Mouse (Mus musculus) E14TG2a.4 (cell line): ENCODE measurements around the gene Prdm1.

ENCODE experiments used
- H3K27me3 ChIP-seq: 2 replicates; pipeline ENCODE4 v1.6.1; 2014; ENCODE audit warnings: low read length, control low read depth; ENCODE audit not compliant: insufficient read depth
- H3K36me3 ChIP-seq: 2 replicates; pipeline ENCODE4 v1.6.1; 2014; ENCODE audit warnings: low read length, control low read depth; ENCODE audit not compliant: insufficient read depth
- H3K4me1 ChIP-seq: replicated peaks from 2 replicates; pipeline ENCODE4 v1.6.1; 2014; ENCODE audit warnings: low read depth, low read length, control low read depth
- H3K4me3 ChIP-seq: replicated peaks from 2 replicates; pipeline ENCODE4 v1.5.1; 2014; ENCODE audit warnings: mild to moderate bottlenecking, low read length
- H3K9me3 ChIP-seq: 2 replicates; pipeline ENCODE4 v1.6.1; 2014; ENCODE audit warnings: low read length, control low read depth
- CTCF ChIP-seq: conservative IDR thresholded peaks from 2 replicates; pipeline ENCODE4 v1.5.1; 2014; ENCODE audit warnings: low read length
- NANOG ChIP-seq: IDR thresholded peaks from 2 replicates; pipeline ENCODE4 v1.6.1; 2014; ENCODE audit warnings: borderline replicate concordance, low read length, mixed read lengths
- POU5F1 ChIP-seq: IDR thresholded peaks from 2 replicates; pipeline ENCODE4 v1.6.1; 2014; ENCODE audit warnings: low read length, borderline replicate concordance

Prdm1 gene

DNA sequence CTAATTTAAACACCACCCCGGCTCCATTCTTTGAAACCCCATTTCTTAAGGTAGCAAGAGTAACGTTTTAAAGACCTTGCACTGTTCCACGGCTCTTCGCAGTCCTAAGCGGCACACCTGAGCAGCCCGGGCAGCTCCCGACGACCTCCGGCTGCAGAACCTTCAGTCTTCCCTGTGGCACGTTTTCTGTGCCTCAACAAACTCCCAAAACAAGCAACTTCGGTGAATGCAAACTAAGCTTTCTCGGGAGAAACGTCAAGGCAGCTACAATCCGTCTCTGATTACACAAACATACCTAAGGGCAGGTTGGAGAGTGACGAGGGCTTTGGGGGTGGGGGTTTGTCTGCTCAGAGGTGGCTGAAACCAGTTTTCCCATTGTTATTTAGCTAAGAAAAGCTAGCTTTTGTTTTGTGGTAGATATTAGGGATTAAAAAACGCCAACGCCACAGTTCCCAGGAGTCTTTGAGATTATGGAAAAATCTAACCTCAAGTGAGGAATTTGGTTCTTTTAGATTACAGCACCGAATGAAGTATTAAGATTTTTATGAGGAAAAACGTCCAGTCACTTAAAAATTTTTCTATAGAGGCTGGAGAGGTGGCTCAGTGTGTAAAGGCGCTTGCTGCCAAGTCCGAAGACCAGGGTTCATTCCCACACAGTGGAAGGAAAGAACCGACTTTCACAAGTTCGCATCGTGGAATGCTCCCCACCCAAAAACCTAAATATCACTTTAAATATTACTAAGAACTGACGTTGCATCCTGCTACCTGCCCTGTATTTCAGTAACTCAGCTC is at the start of gene Prdm1:
Gene Prdm1, minus strand, starts transcription at position 211 of the 792 bp plus-strand sequence.
- peaks cover 42% of the 10 kb centered on the region for H3K27me3 ChIP-seq
- H3K4me1 ChIP-seq: peaks cover 39% of the 10 kb centered on the region
- H3K36me3 ChIP-seq: no peaks in the 10 kb centered on the region
- no peak for TF ChIP-seq NANOG
- no peak for TF ChIP-seq POU5F1
- TF ChIP-seq CTCF: no peak
- H3K4me3 ChIP-seq: peak within 1 kb of the TSS; percentile 82
- no peaks in the 10 kb centered on the region for H3K9me3 ChIP-seq

DNA sequence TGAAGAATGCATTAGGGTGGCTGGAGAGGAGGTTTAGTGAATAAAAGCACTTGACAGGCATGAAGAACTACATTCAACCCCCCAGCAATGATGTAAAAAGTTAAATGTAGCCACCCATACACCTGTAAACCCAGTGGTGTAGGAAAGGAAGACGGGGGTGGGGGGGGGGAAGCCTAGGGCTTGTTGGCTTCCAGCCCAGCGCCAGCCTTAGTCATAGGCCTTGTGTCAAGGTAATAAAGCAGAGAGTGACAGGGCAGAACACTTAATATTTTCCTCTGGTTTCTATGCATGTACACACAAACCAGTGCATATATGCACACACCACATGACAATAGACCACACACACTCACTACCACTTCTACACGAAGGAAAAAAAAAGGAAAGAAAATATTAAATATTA is 37.7 kb upstream of the Prdm1 start:
- H3K36me3 ChIP-seq: no peaks in the 10 kb centered on the region
- H3K27me3 ChIP-seq: no peaks in the 10 kb centered on the region
- no peak overlapping the region for H3K4me3 ChIP-seq
- H3K4me1 ChIP-seq: no peaks in the 10 kb centered on the region
- H3K9me3 ChIP-seq: no peaks in the 10 kb centered on the region
- no peak for TF ChIP-seq CTCF
- TF ChIP-seq POU5F1: no peak
- TF ChIP-seq NANOG: no peak

DNA sequence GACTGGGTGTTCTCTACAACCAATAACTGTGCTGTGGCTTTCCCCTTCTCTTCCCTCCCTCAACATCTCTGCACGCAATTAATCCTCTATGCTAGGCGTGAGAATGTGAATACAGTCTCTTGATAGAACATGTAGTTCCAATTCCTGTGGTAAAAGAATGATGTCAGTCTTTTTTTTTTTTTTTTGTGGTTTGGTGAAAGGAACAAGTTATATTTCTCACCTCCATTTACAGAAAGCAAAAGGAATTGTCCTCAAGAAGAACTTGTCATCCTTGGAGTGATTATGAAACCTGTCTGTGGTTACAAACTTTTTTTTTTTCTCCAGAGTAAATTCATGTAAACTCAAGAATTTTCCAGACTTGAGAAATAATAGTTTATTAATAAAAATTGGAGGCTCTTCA is 36.8 kb upstream of the Prdm1 start:
- Histone ChIP-seq H3K4me3 (no peak overlapping the region), H3K9me3 (no peaks in the 10 kb centered on the region), H3K36me3 (no peaks in the 10 kb centered on the region), H3K27me3 (no peaks in the 10 kb centered on the region), H3K4me1 (no peaks in the 10 kb centered on the region)
- TF ChIP-seq CTCF (no peak), NANOG (no peak), POU5F1 (no peak)

DNA sequence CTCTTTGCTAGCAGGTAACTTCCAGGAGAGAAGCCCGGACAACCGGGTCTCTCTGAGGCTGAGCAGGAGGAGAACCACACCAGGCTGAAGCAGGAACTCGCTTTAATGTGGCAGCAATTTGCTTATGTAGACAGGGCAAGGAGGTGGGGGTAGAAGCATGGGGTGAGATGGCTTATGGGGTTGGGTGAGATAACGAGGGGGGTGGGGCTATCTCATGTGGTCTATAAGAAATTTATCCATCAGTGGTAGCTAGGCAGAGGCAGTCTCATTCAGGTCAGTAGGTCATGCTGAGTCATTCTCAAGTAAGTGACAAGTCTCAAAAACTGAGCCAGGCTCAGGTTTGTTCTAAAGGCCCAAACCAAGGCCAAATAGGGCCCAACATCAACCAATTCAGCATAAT is 28.5 kb upstream of the Prdm1 start:
- no peaks in the 10 kb centered on the region for H3K36me3 ChIP-seq
- H3K9me3 ChIP-seq: no peaks in the 10 kb centered on the region
- TF ChIP-seq NANOG (no peak), POU5F1 (no peak), CTCF (no peak)
- H3K4me3 ChIP-seq: no peak overlapping the region
- peaks cover 4% of the 10 kb centered on the region; the same call in 1 of the 2 replicates for H3K4me1 ChIP-seq
- H3K27me3 ChIP-seq: no peaks in the 10 kb centered on the region

DNA sequence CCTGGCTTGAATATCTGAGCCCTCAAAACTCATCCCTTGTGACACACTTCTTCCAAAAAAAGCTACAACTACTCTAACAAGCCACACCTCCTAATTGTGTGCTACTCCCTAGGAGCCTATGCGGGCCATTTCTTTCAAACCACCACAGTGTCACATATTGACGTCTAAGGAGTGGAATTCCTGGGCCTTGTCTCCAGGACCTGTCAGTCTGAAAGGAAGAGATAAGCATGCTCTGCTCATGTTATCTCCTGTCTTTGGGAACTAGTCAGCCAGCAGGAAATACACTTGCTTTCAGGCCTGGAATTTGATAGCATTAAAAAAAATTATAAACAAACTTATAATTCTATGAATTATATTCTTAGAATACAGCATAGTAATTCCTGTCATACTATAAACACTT is 27.0 kb upstream of the Prdm1 start:
- H3K36me3 ChIP-seq: no peaks in the 10 kb centered on the region
- no peak for TF ChIP-seq POU5F1
- no peak for TF ChIP-seq NANOG
- TF ChIP-seq CTCF: no peak
- H3K4me1 ChIP-seq: peaks cover 4% of the 10 kb centered on the region; the same call in 1 of the 2 replicates
- H3K27me3 ChIP-seq: no peaks in the 10 kb centered on the region
- H3K9me3 ChIP-seq: no peaks in the 10 kb centered on the region
- H3K4me3 ChIP-seq: no peak overlapping the region

DNA sequence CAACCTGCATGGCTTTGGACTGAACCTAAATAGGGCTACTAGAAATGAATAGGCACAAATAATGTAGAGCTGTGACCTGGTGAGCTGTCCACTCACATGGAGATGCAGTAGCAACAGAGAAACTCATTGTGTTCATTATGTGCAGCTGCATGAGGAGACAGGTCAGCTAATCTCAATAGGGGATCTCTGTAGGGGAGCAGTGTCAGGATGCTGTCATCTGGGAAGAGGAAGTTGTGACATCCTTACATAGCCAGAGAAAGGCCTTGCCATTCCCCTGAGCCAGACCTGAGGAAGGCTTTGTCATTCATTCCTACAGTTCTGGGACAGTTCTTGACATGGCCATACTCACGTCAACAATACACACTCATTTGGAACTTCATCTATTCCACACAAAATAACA is 25.3 kb upstream of the Prdm1 start:
- H3K4me3 ChIP-seq: no peak overlapping the region
- H3K27me3 ChIP-seq: no peaks in the 10 kb centered on the region
- TF ChIP-seq POU5F1 (no peak), CTCF (no peak), NANOG (no peak)
- H3K36me3 ChIP-seq: no peaks in the 10 kb centered on the region
- H3K4me1 ChIP-seq: peaks cover 4% of the 10 kb centered on the region; the same call in 1 of the 2 replicates
- H3K9me3 ChIP-seq: no peaks in the 10 kb centered on the region

DNA sequence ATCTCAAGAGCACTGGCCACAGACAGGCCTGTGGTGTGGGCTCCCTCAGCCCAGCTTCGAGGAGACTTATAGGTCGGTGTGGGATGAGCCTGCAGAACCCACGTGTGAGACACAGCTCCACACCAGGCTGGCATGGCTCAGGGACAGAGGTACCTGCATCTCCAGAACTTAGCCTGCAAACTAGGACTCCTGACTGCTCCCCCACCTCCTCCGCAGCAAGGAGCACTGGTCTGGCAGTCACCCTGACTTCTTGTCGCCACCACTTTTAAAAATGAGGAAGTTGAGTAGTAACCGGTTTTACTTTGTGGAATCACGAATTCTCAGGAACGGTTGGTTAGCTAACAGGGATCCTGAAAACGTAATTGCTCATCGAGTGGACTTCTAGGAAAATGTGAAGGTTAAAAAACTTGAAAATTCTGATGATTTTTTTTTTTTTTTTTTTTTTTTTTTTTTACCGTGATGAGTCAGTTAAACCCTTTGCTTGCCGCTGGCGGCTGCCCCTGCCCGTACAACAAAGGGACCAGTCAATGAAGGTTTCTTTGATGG is 10.8 kb upstream of the Prdm1 start:
- H3K4me1 ChIP-seq: peaks cover 27% of the 10 kb centered on the region
- peak overlapping the region; percentile 41 for H3K4me3 ChIP-seq
- H3K36me3 ChIP-seq: no peaks in the 10 kb centered on the region
- H3K9me3 ChIP-seq: peaks cover 6% of the 10 kb centered on the region
- peaks cover 15% of the 10 kb centered on the region for H3K27me3 ChIP-seq
- TF ChIP-seq NANOG (no peak), CTCF (no peak), POU5F1 (no peak)

DNA sequence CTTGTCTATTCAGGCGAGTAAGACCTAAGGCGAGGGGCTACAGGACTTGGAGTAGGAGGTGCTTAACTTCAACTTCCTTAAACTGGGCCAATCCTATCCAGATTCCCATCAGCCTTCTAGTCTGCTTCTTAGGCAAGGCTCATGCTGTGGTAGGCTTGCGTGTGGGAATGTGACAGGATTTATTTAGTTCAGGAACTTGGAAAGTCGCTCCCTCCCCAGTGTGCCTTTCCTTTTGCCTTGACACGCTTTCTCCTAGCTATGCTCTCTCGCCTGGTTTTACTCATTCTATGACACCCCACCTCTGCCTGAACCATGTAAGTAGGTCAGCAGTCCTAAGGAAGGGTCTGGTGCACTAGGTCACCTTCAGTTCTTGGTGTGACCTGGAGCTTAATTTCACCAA is 9.8 kb upstream of the Prdm1 start:
- no peak for TF ChIP-seq POU5F1
- TF ChIP-seq CTCF: no peak
- no peak for TF ChIP-seq NANOG
- Histone ChIP-seq H3K4me3 (no peak overlapping the region), H3K36me3 (no peaks in the 10 kb centered on the region)

DNA sequence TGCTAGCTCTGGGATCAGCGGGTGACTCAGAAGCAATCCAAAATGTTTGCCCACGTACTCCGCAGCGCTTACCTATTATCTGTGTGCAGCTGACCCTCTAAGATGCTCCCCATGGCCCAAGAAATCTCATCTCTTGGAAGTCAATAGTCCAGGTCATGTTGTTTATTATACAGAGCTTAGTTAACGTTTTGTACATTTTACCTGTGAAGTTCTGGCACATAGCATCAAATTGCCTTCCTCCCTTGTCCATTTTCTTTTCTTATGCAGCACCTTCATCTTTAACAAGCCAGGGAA is 1.7 kb upstream of the Prdm1 start:
- no peaks in the 10 kb centered on the region for H3K36me3 ChIP-seq
- no peaks in the 10 kb centered on the region for H3K9me3 ChIP-seq
- H3K4me3 ChIP-seq: peak overlapping the region; percentile 82
- peaks cover 42% of the 10 kb centered on the region for H3K27me3 ChIP-seq
- peaks cover 39% of the 10 kb centered on the region for H3K4me1 ChIP-seq
- TF ChIP-seq NANOG (no peak), POU5F1 (no peak), CTCF (no peak)

More for the DNA sequence above, 9.8 kb upstream of the Prdm1 start:
- Histone ChIP-seq H3K4me1 (peaks cover 27% of the 10 kb centered on the region), H3K9me3 (no peaks in the 10 kb centered on the region), H3K27me3 (peaks cover 15% of the 10 kb centered on the region)
